Mouse (Mus musculus) myocyte (in vitro differentiated cells): ENCODE results near the gene Skida1.

Experiments
- CEBPB ChIP-seq: IDR thresholded peaks from 2 replicates; pipeline ENCODE4 v1.6.1; 2011; ENCODE audit warnings: mild to moderate bottlenecking, moderate library complexity; ENCODE audit not compliant: poor library complexity, insufficient read depth, severe bottlenecking
- E2F4 ChIP-seq: IDR thresholded peaks from one replicate; pipeline ENCODE4 v1.6.1; 2011; ENCODE audit warnings: mild to moderate bottlenecking, control low read depth, moderate library complexity; ENCODE audit not compliant: insufficient read depth
- MAX ChIP-seq: IDR thresholded peaks from one replicate; pipeline ENCODE4 v1.6.1; 2011; ENCODE audit warnings: low read depth, mild to moderate bottlenecking, control low read depth
- MYOG ChIP-seq, 3 experiments: IDR thresholded peaks; one replicate each; pipeline ENCODE4 v1.6.1; 2011; ENCODE audit warnings: control low read depth in 2 of 3, low read depth in 2 of 3, mild to moderate bottlenecking in 2 of 3; ENCODE audit not compliant: insufficient read length in 2 of 3, control insufficient read depth in 1 of 3, insufficient read depth in 1 of 3
- POLR2A ChIP-seq: IDR thresholded peaks from one replicate; pipeline ENCODE4 v1.6.1; 2011; ENCODE audit warnings: low read depth, mild to moderate bottlenecking, control low read depth, moderate library complexity; ENCODE audit not compliant: insufficient read length
- TCF12 ChIP-seq: IDR thresholded peaks from one replicate; pipeline ENCODE4 v1.6.1; 2011; ENCODE audit warnings: mild to moderate bottlenecking, control low read depth; ENCODE audit not compliant: poor library complexity, insufficient read depth, severe bottlenecking
- USF1 ChIP-seq: IDR thresholded peaks from one replicate; pipeline ENCODE4 v1.6.1; 2011; ENCODE audit warnings: low read depth, mild to moderate bottlenecking, control low read depth, moderate library complexity

GRCm38 (mm10) chr2:18057336-18058145 is 8.7 kb upstream of the Skida1 start:
- TF ChIP-seq TCF12 (no peak), CEBPB (no peak), E2F4 (no peak), USF1 (no peak), POLR2A (peak; percentile 76), MYOG (IDR thresholded peaks at IDR 0.05; ENCODE audit: control insufficient read depth in 1 of 3, insufficient read depth in 1 of 3, insufficient read length in 2 of 3, low read depth in 2 of 3) (no peak), MAX (no peak)
